Mouse (Mus musculus) spleen, postnatal 14 days (tissue): ENCODE measurements around the gene Twnk.
"Not testable (repeated sequence)": the region's sequence is repeated elsewhere in the genome, so short reads cannot be mapped to it uniquely, and the experiment has no call there.

Experiments
- DNase-seq, 2 experiments: peaks; one replicate each; pipeline ENCODE4 v3.0.0; 2021 to 2022; ENCODE audit warnings: low spot score in 2 of 2

Gene Twnk

DNA sequence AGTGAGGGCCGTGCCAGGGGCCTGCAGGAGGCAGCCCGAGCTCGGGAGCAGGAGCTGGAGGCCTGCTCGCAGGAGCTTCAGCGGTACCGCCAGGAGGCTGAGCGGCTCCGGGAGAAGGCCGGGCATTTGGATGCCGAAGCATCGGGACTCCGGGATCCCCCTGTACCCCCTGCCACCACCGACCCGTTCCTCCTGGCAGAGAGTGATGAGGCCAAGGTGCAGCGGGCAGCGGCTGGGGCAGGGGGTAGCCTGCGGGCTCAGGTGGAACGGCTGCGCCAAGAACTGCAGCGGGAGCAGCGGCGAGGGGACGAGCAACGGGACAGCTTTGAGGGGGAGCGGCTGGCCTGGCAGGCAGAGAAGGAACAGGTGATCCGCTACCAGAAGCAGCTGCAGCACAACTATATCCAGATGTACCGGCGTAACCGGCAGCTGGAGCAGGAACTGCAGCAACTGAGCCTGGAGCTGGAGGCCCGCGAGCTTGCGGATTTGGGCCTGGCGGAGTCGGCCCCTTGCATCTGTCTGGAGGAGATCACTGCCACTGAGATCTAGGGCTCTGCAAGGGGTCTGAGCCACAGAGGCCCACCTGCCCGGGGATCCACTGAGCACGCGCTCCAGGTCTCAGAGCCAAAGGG, 20.6 kb downstream of the Twnk start:
- DNase-seq = no peak

DNA sequence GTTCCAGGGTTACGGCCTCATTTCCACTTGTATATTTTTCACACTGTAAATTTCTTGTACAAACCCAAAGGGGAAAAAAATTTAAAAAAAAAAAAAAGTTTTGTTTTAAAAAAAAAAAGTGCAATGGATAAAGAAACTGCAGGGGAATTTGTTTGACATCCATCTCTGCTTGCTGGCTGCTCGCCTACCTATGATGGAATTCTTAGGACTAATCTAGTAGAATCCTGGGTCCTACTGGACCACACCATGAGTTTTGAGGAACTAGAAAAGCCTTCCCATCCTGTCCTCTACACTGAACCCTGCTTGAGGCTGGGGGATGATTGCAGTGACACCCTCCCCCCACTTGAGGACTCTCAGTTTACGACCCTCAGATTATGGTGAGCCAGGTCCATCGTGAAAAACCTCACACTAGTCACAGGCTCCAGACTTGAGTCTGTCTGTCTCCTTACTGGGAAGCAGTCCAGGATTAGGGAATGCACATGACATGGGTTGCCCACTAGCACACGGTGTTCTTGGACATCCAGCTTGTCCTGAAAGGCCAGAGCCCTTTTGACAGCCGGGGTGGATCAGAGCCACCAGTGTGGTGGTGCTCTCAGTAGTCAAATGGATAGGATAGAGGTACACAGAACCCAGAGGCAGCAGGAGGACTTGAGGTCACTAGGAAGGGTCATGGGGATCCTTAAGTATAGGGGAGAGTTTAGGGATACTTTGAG, 21.7 kb downstream of the Twnk start:
- DNase-seq = no peak

DNA sequence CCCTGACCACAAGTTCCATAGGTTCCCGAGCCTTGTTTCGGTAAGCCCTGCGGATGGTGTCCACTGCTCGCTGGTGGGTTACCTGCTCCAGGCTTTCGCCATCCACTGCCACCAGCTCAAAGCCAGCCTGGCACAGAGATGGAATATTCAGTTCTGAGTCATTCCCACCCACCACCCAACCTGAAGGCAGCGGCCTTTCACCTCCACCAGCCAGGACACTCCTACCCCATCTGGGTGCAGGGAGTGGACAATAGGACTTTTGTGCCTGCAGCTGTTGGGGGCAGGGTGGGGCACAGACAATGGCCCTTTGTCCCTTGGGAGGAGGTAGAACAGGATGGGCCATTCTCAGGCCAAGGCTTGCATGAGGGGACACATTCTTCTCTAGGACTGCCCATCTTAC, 22.4 kb downstream of the Twnk start:
- DNase-seq = no peak

- no peak for DNase-seq
Measured at GRCm38 (mm10) chr19:45028746-45029145, 23.3 kb downstream of the Twnk start.

DNA sequence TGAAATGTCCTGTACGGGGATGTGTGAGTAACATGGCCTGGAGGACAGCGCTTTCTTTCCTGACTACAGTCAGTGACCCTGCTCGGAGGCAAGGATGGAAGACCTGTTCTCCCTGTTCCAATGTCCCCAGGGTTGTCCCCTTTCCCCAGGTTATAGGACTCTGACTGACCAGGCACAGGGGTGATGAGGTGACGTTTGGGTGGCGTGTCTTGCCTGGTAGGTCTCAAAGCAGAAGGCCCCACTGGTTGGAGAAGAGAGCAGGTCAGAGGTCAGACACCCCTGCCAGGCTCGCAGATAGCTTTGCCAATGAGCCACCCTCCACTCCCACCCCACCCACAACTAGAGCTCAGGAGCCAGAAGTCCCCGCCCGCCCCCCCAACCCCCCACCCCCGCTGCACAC, 24.1 kb downstream of the Twnk start:
- DNase-seq = no peak

- DNase-seq = peak in 1 of 2 experiments; percentile 59
Measured at GRCm38 (mm10) chr19:45030111-45030510, 24.6 kb downstream of the Twnk start.

- DNase-seq = peak in 1 of 2 experiments; percentile 61
Measured at GRCm38 (mm10) chr19:45030746-45031693, 25.6 kb downstream of the Twnk start.

GRCm38 (mm10) chr19:45031780-45032179, 26.3 kb downstream of the Twnk start:
- DNase-seq = peak; percentile 38 to 62

- DNase-seq = no peak
Measured at GRCm38 (mm10) chr19:45032570-45033332, 27.3 kb downstream of the Twnk start.

DNA sequence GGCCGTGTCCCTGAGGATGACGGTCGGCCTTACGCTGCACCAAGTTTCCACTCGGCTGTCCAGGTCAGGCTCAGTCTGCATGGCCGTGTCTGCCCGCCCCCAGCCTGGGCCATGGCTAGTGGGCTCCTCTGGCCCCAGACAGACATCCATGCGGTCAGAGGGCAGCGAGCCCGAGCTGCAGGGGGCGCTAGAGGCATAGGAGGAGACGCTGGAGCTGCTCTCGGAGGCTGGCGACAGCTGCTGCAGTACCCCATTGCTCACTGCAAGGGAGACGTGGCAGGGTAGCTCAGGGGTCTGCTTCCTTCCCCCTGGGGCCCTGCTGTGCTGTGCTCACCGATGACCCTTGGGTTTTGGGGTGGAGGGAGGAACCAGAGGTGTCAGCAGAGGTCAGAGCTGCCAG, 31.4 kb downstream of the Twnk start:
- DNase-seq = peak in 1 of 2 experiments; percentile 48

DNA sequence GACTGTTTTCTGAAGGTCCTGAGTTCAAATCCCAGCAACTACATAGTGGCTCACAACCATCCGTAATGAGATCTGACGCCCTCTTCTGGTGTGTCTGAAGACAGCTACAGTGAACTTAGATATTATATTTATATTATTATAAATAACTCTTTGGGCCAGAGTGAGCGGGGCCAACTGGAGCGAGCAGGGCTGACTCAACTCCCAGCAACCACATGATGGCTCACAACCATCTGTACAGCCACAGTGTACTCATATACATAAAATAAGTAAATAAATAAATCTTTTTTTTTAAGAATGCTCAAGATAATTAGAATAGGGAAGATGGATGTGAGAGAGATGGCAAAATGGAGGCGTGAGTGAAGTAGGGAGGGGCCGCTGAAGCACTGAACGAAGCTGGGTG, 32.7 kb downstream of the Twnk start:
- DNase-seq = not testable (repeated sequence)

DNA sequence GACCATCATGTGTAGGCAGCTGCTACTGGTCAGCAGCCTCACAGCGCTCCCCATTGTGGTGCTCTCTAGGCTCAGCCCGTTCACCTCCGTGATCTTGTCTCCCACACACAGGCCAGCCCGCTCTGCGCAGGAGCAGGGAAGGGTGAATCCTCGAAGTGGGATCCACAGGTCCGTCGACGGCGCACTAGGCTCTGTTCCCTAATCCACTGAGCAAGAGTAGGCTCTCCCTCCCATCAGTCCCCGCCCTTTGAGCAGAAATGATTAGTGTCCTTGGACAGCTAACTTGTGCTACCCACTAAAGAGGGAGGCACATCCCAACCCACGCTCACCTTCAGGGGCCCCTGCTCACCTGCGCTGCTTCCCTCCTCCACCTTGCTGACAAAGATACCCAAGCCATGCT, 34.8 kb downstream of the Twnk start:
- no peak for DNase-seq

DNA sequence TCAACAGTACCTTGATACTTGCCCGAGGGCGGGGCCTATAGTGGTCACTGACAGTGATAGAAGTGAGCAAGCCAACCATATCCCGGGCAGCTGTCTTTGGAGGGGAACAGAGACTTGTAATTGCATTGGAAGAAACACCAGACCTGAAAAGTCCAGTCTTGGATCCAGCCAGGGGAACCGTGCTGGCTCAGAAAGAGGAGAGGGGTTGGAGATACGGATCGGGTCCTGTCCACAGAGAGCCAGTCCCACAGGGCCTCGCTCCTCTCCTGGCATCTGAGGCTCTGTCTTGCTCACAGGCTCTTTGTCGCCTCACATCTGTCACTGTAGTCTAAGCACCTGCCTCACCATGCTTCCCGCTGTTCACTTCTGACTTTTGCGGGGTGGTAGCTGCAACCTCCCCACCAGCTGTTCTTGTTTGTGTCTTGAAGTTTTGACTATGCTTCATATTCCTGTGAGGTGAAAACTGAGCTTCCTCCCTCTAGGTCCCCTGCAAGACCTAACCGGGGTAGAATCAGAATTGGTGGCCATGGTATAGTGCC, 39.0 kb downstream of the Twnk start:
- no peak for DNase-seq

GRCm38 (mm10) chr19:45045236-45045635, 39.8 kb downstream of the Twnk start:
- DNase-seq = no peak

GRCm38 (mm10) chr19:45045651-45046050, 40.2 kb downstream of the Twnk start, which contains the start of gene Pdzd7:
Gene Pdzd7, minus strand, starts transcription at chr19:45045717.
- DNase-seq = no peak

GRCm38 (mm10) chr19:45046523-45047321, 41.3 kb downstream of the Twnk start:
- peak; percentile 49 to 57 for DNase-seq

- peak; percentile 68 to 76 for DNase-seq
Measured at GRCm38 (mm10) chr19:45047417-45047934, 42.0 kb downstream of the Twnk start, which contains the start of gene Sfxn3. Gene Sfxn3, plus strand, starts transcription at chr19:45047503.

DNA sequence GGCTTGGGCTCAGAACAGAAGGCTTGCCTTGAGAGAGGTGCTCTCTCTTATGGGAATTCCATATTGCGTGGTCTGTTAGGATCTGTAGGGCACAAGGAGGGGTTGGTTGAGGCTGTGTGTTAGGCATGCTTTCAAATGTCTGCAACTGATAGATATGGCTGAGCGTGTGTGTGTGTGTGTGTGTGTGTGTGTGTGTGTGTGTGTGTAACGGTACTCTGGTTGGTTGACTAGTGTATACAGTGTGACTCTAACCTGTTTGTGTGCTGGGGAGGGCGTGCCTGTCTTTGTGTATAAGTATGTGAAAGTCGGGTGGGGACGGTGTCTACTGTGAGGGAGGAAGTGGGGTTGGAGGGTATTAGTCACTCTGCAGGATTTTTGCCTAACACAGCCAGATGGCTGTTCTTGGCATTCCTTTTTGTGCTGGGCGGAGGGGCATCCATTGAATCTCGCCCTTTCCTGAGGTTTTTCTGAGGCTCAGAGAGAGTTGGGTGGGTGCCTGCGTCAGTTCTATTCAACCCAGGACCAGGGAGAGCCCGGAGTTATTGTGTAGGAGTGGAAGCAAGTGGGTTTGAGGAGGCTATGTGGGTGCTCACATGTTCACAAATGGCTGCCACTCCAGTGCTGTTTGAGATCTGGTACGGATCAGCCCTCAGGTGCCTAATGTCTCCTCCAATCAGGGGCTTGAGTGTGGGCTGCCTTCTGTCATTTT, 42.6 kb downstream of the Twnk start:
- no peak for DNase-seq

DNA sequence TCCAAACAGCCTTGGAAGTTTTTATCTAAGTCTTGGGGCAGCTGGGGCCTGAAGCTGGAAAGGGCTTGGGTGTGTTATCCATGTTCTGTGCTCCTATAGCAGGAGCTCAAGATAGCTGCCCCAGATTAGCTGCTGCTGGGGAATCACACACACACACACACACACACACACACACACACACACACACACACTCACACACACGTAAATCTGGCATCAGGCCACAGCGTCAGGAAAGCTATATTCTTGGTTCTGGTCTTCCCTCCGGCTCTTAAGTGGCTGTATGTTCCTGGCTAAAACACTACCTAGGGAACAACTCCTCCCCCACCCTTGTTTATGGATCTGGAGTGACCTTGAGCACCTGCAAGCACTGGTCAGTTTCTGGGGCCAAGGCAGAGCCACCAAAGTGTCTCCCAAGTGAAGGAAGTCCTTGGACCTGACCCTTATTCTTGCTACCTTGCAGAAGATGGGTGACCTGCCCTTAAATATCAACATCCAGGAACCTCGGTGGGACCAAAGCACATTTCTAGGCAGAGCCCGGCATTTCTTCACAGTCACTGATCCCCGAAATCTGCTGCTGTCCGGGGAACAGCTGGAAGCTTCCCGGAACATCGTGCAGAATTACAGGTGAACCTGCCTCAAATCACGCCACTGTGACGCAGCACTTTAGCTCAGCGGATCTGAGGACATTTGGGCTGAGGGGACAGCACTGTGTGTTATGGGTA, 43.3 kb downstream of the Twnk start:
- no peak for DNase-seq
